Mouse (Mus musculus): ENCODE results near the gene Ldlrad3. TPM values are rescaled to one million over a fixed set of nuclear protein-coding genes. Genes with fewer than 3 reads are reported as not detected.

Ldlrad3 gene
- total and polyA plus RNA-seq, 3 experiments = 3.3 to 4.8 (median 3.8) TPM

- Histone ChIP-seq H3K79me2 (replicated peaks; ENCODE audit: control insufficient read depth, insufficient read depth, low read length) (no peaks in the 10 kb centered on the region), H3K9ac (ENCODE audit: low read depth, low read length) (no peak overlapping the region), H3K4me3 (no peak overlapping the region), H3K27me3 (ENCODE audit: control insufficient read depth, insufficient read depth, low read length) (no peaks in the 10 kb centered on the region), H3K36me3 (ENCODE audit: control insufficient read depth, insufficient read depth, low read length) (no peaks in the 10 kb centered on the region), H3K4me1 (ENCODE audit: control insufficient read depth, insufficient read depth, low read length) (peaks cover 12% of the 10 kb centered on the region), H3K27ac (peak overlapping the region; percentile 7)
- intact Hi-C loops (cut with DNase I) = loop anchor here (2.0 kb wide), 1 partner anchor 18 kb away; no protein-coding TSS in a partner anchor
- 45% methylated on average over 4 of the region's 4 CpGs for WGBS
- TF ChIP-seq EP300 (IDR thresholded peaks at IDR 0.05; ENCODE audit: insufficient read depth, low read depth, low read length) (no peak), CTCF (IDR thresholded peaks at IDR 0.05) (no peak), POLR2A (IDR thresholded peaks at IDR 0.05; ENCODE audit: insufficient read depth, low read depth, low read length) (no peak)
- no peak for DNase-seq
These were observed 31.9 kb downstream of the Ldlrad3 start for GRCm38 (mm10) chr2:102154328-102154727.

DNA sequence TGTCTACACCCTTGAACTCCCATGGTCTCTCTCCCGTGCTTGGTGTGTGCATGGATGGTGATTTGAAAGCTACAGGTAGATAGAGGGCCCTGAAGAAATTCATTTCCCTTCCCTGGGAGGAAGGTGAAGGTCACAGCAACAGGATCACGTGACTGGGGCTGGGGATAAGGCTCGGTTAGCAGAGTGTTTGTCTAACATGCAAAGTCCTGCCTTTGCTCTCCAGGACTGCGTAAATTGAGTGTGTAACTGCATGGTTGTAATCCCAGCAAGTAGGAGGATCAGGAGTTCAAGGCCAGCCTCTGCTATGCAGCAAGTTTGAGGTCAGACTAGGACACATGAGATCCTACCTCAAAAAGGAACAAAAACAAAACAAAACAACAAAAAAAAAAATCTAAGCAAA lies 32.7 kb downstream of the Ldlrad3 start:
- Histone ChIP-seq H3K79me2 (replicated peaks; ENCODE audit: control insufficient read depth, insufficient read depth, low read length) (no peaks in the 10 kb centered on the region), H3K4me3 (no peak overlapping the region), H3K9ac (ENCODE audit: low read depth, low read length) (no peak overlapping the region), H3K27me3 (ENCODE audit: control insufficient read depth, insufficient read depth, low read length) (no peaks in the 10 kb centered on the region), H3K36me3 (ENCODE audit: control insufficient read depth, insufficient read depth, low read length) (no peaks in the 10 kb centered on the region), H3K27ac (no peak overlapping the region), H3K4me1 (ENCODE audit: control insufficient read depth, insufficient read depth, low read length) (peaks cover 12% of the 10 kb centered on the region)
- DNase-seq = no peak
- TF ChIP-seq POLR2A (IDR thresholded peaks at IDR 0.05; ENCODE audit: insufficient read depth, low read depth, low read length) = no peak
- intact Hi-C loops (cut with DNase I) = no loop called here
- WGBS = 88% methylated on average over 4 of the region's 4 CpGs

DNA sequence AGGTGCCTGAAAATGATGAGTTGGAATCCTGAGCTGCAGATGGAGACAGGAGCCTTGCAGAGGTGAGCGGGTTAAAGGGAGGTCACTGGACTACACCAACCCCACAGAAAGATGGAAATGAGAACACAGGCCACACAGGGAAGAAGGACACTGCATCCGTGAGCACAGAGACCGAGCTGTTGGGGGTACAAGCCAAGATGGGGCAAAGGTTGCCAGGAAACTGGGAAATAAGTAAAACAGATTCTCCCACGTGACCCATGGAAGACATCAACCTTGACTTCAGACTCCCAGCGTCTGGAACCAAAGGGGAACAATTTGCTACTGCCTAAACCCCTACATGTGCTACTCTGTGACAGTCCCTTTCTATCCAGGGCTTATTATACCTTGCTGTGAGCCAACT lies 33.3 kb downstream of the Ldlrad3 start:
- WGBS = 77% methylated on average over 5 of the region's 5 CpGs
- intact Hi-C loops (cut with DNase I) = no loop called here
- Histone ChIP-seq H3K27me3 (ENCODE audit: control insufficient read depth, insufficient read depth, low read length) (no peaks in the 10 kb centered on the region), H3K36me3 (ENCODE audit: control insufficient read depth, insufficient read depth, low read length) (no peaks in the 10 kb centered on the region), H3K79me2 (replicated peaks; ENCODE audit: control insufficient read depth, insufficient read depth, low read length) (no peaks in the 10 kb centered on the region), H3K4me1 (ENCODE audit: control insufficient read depth, insufficient read depth, low read length) (peaks cover 12% of the 10 kb centered on the region), H3K9ac (ENCODE audit: low read depth, low read length) (no peak overlapping the region), H3K27ac (no peak overlapping the region), H3K4me3 (no peak overlapping the region)
- DNase-seq = no peak
- TF ChIP-seq EP300 (IDR thresholded peaks at IDR 0.05; ENCODE audit: insufficient read depth, low read depth, low read length) (no peak), POLR2A (IDR thresholded peaks at IDR 0.05; ENCODE audit: insufficient read depth, low read depth, low read length) (no peak), CTCF (IDR thresholded peaks at IDR 0.05) (no peak)

GRCm38 (mm10) chr2:102149058-102149457 lies 37.1 kb downstream of the Ldlrad3 start:
- Histone ChIP-seq H3K4me3 (no peak overlapping the region), H3K36me3 (ENCODE audit: control insufficient read depth, insufficient read depth, low read length) (no peaks in the 10 kb centered on the region), H3K79me2 (replicated peaks; ENCODE audit: control insufficient read depth, insufficient read depth, low read length) (no peaks in the 10 kb centered on the region), H3K4me1 (ENCODE audit: control insufficient read depth, insufficient read depth, low read length) (peaks cover 2% of the 10 kb centered on the region), H3K27me3 (ENCODE audit: control insufficient read depth, insufficient read depth, low read length) (no peaks in the 10 kb centered on the region), H3K27ac (no peak overlapping the region), H3K9ac (ENCODE audit: low read depth, low read length) (no peak overlapping the region)
- 80% methylated on average over 2 of the region's 2 CpGs for WGBS
- intact Hi-C loops (cut with DNase I) = no loop called here
- DNase-seq = no peak
- TF ChIP-seq CTCF (IDR thresholded peaks at IDR 0.05) = no peak
- no peak for TF ChIP-seq EP300 (IDR thresholded peaks at IDR 0.05; ENCODE audit: insufficient read depth, low read depth, low read length)
- TF ChIP-seq POLR2A (IDR thresholded peaks at IDR 0.05; ENCODE audit: insufficient read depth, low read depth, low read length) = no peak

- Histone ChIP-seq H3K79me2 (replicated peaks; ENCODE audit: control insufficient read depth, insufficient read depth, low read length) (no peaks in the 10 kb centered on the region), H3K27ac (no peak overlapping the region), H3K9ac (ENCODE audit: low read depth, low read length) (no peak overlapping the region), H3K27me3 (ENCODE audit: control insufficient read depth, insufficient read depth, low read length) (no peaks in the 10 kb centered on the region), H3K4me3 (no peak overlapping the region), H3K4me1 (ENCODE audit: control insufficient read depth, insufficient read depth, low read length) (peaks cover 2% of the 10 kb centered on the region; the same call in 1 of the 2 replicates), H3K36me3 (ENCODE audit: control insufficient read depth, insufficient read depth, low read length) (no peaks in the 10 kb centered on the region)
- WGBS = 92% methylated on average over 6 of the region's 6 CpGs
- TF ChIP-seq CTCF (IDR thresholded peaks at IDR 0.05) (no peak), POLR2A (IDR thresholded peaks at IDR 0.05; ENCODE audit: insufficient read depth, low read depth, low read length) (no peak), EP300 (IDR thresholded peaks at IDR 0.05; ENCODE audit: insufficient read depth, low read depth, low read length) (no peak)
- intact Hi-C loops (cut with DNase I) = no loop called here
- no peak for DNase-seq
These were observed 38.1 kb downstream of the Ldlrad3 start for GRCm38 (mm10) chr2:102148093-102148492.

GRCm38 (mm10) chr2:102147561-102147960 lies 38.6 kb downstream of the Ldlrad3 start:
- no peak overlapping the region for H3K9ac ChIP-seq (ENCODE audit: low read depth, low read length)
- 93% methylated on average over 4 of the region's 4 CpGs for WGBS
- H3K4me3 ChIP-seq = no peak overlapping the region
- no peak for TF ChIP-seq POLR2A (IDR thresholded peaks at IDR 0.05; ENCODE audit: insufficient read depth, low read depth, low read length)
- no peak for TF ChIP-seq CTCF (IDR thresholded peaks at IDR 0.05)
- TF ChIP-seq EP300 (IDR thresholded peaks at IDR 0.05; ENCODE audit: insufficient read depth, low read depth, low read length) = no peak
- intact Hi-C loops (cut with DNase I) = no loop called here
- H3K36me3 ChIP-seq (ENCODE audit: control insufficient read depth, insufficient read depth, low read length) = no peaks in the 10 kb centered on the region
- no peaks in the 10 kb centered on the region for H3K27me3 ChIP-seq (ENCODE audit: control insufficient read depth, insufficient read depth, low read length)
- peaks cover 2% of the 10 kb centered on the region; the same call in 1 of the 2 replicates for H3K4me1 ChIP-seq (ENCODE audit: control insufficient read depth, insufficient read depth, low read length)
- no peak for DNase-seq
- H3K79me2 ChIP-seq (replicated peaks; ENCODE audit: control insufficient read depth, insufficient read depth, low read length) = no peaks in the 10 kb centered on the region
- H3K27ac ChIP-seq = no peak overlapping the region
